Mouse (Mus musculus): ENCODE results near the gene Rora.

Gene Rora

DNA sequence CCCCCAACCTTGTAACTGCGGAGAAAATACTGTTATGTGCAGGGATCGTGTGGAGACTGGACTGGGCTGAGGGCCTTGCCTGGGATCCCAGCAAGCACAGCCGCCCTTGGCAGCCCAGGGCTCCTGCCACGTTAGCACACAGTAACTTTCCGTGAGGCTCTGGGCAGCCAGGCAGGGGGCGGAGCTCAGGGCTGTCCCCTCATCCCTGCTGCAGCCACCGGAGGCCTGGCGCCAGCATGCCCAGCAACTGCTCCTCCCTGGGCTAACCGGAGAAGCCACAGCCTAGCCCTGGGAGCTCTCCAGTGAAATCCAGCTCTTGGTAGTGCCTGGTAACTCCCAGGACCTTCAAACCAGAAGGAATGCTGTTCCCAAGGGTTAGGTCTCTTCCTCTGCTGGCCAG lies 605.8 kb downstream of the Rora start:
- DNase-seq, result peak in 1 of 2 experiments; percentile 7

DNA sequence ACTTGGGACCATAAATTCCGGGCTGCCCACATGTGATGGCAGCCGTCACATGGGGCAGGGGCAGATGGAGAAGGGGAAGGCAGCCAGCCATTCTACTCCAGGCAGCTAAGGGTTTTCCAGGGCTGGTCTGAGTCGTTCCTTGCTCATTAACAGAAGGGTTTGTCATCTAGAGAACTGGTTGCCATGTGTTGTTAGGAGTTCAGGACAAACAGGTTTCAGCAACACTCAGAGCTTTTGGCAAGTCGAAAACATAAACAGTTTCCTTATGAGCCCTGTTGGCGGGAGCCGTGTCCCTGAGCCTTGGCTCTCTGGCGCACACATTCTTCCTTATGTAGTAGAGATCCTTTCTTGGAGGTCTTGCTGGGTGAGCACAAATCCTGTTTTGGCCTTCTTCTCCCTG lies 611.6 kb downstream of the Rora start:
- no peak for DNase-seq

DNA sequence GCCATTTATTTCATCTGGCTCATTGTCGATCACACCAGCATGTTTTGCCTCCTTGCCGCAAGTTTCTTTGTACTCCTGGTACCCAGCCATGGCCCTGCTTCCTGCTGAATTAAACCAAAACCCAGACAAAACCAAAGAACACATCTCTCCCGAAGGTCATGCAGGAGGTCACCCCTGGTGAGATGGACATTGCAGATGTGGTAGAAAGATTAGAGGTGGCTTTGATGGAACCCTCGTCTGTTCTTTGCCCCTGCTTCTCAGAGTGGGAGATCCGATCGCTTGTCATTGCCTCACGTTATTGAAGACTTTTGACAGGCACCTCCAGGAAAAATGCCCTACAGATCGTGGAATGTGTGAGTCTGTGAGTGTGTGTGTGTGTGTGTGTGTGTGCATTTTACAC lies 616.8 kb downstream of the Rora start:
- DNase-seq, result no peak

DNA sequence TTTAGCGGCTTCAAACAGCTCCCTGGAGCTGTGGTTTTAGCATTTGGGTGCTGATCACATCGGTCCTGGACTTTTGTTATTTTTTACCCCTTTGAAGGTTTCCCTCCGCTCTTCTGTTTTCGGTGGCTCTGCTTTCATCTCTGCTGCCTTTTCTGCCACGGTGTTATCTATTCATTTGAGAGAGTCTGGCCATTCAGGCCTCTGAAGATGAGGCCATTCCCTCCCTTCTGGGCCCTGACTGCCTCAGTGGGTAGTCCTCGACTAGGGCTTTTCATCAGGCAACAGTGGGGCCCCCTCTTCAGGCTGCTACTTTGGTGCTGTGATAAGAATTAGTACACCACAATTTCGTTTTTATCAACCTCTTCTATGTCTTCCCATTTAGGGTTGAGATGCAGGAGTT lies 617.3 kb downstream of the Rora start:
- no peak for DNase-seq

DNA sequence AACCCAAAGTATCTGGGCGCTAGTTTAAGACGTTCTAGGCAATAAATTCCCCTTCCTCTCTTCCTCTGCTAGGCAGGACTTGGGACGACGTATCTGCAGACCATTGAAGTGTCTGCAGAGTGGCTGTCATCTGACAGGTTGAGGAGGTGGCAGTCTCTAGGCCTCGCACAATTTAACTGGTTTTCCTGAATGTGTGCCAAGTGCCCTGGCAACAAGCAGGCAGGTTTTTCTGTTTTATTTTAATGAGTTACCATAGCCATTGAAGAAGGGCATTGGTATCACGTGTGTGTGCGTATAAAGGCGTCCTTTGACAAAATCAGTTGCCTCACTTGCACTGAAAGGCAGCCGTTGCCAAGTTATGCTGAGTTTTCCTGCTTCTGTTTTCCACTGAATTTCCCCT lies 619.3 kb downstream of the Rora start:
- DNase-seq, result no peak

DNA sequence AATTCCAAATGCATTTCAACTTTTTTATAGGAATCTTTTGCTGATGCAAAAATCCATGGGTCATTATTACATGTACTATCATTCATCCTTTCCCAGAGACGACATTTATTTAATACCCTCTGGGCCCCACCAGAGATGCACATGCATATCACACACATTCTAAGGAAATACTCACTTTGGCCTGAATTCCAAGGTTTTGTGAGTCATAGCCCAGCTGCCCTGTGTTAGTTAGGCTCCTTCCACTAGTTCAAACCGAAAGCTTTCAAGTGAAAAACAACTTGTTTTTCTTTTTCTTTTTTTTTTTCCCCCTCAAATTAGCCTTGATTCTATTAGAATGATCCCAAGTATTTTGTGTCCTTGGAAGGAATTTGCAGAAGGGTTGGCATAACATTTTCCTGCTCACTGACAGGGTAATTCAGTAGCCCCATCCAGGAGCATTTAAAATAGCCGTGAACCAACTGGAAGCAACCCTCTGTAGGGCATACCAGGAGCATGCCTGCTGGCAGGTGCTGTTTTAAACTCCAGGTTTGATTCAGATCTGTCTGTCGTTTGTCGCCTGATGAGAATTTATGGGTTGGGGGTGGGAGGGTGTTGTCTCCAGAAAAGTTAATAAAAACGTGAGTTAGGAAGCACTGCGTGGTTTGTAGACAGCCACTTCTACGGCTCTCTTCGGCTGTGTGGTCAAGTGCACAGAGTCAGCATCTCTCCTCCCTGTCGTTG lies 621.3 kb downstream of the Rora start:
- DNase-seq, result no peak

DNA sequence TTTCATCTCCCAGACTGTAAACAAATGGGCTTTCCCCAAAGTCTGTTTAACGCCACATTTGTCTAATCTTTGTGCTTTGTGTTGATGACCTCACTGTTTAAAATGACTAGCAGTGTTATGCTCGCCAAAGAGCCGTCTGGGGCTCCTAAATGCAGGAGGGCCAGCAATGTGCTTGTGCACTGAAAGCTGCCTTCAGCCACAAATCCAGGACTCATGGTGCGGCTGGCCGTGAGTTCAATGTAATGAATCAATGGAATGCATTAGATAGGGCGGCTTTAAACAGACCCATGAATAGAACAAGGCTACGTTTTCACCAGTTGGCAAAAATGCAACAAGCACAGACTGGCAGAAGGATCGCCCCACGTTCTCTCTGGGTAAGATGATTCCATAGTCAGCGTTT lies 623.7 kb downstream of the Rora start:
- no peak for DNase-seq

DNA sequence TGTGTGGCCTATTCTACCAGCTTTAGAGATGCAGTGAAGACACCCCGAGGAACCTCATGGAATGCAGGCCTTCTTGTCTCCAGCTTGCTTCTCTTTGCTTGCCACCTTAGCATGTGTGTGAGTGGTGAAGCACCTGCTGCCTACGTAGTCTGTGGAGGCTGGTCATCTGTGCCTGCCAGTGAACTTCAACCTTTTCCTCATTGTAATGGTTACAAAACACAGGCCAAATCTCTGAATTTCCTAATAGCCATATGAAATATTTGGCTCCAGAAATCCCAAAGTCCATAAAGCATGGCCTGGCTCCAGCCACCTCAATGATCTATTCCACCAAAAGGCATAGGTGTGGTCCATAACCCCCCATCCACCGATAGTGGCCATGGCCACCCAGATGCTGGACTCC lies 631.4 kb downstream of the Rora start:
- no peak for DNase-seq

DNA sequence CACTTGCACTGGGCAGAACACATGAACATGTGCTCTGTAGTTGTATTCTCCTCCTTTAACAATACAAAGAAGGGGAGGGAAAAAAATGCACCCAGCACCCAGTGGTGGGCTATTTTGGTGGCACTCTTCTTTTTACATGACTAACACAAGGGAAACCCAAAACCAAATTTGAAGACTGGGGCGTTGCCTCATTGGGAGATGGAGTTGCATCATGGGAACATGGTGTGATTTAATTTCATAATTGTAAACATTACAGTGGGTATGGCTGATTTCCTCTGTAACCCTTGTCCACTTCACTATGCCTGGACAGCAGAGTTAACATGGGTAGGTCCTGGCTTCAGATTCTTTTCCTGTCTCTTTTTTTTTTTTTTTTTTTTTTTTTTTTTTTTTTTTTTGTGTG lies 634.5 kb downstream of the Rora start:
- DNase-seq, result no peak

DNA sequence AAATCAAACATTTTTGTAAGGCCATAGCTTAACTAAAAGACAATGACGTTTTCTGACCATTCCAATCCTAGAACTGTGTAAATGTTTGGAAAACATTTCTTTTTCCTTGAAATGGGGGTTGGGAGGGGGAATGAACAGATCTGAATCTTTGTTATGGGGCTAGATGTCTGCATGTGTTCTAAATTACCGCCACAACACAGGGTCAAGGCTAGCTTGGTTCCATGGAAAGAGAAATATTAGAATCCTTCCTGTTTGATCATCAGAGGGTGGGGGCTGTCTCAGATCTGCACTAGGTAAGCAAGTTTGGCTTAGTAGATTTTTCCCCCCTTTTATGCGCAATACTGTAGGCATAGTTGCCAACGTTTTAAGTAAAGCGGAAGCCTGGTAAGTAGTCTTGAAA lies 635.0 kb downstream of the Rora start:
- no peak for DNase-seq

DNA sequence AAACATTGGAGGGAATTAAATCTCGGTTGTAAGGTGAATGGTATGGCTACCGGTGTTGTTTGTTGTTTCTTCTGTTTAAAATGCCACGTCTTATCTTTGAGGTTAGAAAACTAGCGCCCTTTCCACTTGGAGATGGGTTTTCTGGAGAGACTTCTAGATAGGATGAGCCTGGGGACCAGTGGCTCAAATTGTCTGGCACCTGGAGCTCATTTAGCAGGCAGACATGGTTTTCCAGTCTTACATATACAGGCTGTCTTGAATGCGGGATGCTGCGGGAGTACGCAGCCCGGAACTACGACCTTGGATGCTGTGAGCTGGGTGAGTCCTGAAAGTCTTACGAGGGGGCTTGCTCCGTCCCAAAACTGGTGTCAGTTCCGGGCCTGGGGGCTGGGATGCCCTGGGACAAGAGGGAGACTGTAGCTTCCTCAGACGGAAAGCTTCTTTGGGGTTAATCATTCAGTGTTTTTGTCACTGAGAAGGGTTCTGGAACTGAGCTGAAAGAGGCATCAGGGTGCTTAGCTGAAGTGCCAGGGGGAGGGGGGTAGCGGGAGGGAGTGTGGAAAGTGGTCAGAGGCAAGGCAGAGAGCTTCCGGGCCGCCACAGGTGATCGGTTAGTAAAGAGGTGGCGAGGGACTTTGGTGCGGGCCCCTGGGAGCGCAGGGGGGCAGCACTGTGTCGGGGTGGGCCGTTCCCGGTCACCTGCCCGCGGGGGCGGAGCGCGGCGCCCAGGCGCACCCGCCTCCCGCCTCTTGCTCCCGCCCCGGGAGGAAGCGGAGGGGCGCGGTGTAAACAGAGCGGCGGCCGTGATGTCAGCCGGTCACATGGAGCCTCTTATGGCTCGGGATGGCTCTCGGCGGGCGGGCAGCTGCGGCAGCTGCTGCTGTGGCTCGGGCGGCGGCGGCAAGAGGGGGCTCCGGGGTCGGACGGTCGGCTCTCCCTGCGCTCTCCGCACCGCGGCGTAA lies 635.8 kb downstream of the Rora start:
- peak; percentile 77 to 84 for DNase-seq

DNA sequence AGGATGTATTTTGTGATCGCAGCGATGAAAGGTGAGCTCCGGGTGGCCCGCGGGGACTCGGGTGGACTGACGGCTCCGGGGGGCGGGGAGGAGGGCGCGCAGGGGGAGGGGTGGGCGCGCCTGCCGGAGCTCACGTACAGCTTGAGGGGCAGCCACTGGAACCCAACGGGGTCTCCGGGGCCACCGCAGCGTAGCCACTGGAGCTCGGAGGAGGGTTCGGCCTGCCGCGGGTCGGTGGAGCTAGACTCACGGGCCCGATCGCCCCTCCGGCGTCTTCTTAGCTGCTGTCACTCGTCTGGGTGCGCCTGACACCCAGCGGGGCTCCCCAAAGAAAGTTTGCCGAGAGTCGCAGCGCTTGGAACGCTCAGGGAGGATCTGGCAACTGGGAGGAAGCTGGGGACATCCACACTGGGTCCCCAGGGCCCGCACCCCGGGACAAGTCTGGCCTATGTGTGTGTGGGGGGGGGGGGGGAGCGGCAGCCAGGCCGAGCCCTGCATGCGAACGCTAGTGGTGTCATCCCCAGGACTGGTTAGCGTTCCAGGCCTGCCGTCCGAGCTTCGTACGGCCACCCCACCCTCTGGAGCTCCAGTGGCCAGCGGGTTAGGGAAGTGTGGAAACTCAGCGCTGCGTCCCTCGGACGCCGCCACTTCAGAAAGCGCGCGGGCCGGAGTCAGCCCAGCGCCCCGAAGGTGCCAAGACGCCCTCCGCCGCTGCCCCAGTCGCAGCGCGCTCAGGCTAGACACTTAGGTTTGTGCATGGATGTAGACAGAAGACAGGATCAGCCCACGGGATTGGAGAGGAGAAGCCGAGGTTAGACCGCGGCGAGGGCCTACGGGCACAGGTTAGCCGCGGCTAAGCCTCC lies 636.7 kb downstream of the Rora start:
- DNase-seq, result peak; percentile 10 to 44

DNA sequence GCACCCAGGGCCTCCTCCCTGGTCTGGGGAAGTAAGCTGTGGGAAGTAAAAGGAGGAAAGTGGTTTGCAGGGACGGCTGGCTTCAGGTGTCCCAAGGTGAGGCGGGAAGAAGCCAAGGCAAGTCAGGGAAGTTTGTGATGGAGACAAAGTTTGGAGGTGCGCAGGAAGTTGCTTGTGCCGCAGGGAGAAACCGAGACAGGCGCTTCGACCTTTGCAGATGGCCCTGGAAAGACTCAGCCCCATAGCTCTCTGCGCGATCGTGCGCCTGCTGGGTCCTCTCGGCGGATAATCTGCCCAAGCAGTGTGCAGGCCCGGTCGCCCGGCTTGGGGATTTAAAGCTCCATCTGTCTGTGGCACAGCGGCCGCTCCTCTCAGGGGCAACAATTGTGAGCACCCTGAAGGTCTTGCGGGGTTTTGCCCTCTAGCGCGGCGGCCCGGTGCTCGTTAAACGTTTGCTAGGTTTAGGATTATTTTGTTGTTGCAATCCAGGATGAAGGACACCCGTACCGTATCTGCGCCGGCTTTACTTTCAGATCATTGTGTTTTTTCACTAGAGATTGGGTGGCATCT lies 637.4 kb downstream of the Rora start:
- peak in 1 of 2 experiments; percentile 11 for DNase-seq

DNA sequence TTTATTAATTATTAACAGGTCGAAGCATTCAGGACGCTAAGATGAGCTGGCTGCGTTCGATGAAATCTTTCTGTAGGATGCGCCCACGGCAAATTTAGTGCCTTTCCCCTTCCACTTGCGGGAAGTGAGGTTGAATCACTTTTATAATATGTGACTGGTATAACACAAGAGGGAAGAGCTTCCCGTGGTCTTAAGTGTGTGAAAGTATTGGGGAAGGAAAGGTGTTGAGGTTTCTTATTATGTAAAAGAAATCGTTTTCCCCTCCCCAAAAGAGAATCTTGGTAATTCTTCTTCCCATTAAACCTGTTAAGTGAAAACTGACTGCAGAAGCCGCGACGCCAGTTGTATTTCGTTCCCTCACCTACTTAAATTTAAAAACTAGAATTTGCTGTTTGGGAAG lies 637.9 kb downstream of the Rora start:
- no peak for DNase-seq

DNA sequence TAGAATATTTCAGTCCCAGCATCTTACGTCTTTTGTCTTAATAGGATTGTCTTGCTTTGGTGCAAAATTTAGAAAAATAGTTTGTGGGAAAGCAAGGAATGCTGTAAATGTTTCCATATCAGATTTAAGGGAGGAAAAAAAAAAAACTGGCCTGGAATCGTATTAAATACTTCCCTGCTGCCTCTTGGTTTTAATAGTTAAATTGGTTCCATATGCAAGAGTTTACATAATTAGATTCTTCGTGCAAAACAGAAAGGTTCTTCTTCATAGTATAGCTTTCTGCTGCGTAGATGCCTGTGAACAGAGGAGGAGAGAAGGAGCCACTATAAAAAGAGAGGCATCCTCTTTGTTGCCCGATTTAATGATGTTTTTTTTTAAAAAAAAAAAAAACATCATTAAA lies 638.8 kb downstream of the Rora start:
- no peak for DNase-seq

DNA sequence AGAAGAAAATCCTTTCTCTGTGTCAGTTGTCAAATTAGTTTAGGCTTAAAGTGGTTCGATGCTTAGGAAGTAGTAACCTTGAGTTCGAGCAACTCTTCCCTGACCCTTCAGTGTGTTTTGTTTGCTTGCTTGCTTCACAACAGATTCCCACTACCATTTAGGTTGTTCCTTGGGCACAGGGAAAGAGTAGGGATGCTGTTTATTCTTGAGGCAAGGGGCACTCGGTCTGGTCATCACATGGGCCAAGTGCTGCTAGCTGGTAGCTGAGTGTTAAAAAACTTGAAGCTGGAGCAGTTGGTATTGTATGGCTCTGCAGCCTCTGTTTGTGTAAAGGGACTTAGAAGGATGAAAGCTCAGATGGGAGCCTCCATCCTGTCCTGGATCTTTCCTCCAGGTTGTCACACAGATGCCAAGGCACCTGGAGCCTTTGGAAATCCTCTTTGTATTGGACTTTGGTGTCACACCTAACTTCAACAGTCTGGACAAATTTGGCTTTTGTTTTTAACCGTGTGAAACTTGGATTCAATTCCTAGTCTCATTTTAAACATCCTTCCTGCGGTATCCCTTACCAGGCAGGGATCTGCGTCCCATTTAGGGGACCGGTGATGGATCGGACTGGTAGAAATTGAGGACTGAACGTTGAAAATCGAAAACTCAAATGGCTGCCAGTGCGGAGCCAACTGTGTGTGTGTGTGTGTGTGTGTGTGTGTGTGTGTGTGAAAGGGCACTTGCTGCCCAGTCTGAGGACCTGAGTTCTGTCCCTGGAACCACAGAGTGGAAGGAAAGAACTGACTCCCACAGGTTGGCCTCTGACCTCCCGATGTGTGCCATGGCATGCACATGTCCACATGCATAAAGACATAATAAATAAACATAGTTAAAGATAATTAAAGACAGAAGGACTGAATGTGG lies 639.4 kb downstream of the Rora start:
- no peak for DNase-seq

DNA sequence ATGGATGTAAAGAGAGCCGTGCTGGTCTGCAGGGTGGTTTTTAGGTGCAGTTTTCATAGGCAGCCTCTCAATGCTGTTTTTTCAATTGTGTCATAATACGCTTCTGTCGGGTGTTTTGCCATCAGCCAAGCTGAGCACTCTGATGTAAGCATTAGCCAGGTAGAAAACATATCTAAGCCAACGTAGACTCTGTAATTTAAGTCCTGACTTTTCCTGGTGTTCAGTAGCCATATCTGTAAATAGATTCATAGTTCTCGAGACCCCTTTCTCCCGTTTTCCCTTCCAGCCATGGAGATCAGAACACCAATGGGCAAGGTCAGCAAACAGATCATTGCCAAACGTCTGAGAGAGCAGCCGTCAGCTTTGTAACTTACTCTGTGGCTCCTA lies 640.1 kb downstream of the Rora start:
- no peak for DNase-seq

DNA sequence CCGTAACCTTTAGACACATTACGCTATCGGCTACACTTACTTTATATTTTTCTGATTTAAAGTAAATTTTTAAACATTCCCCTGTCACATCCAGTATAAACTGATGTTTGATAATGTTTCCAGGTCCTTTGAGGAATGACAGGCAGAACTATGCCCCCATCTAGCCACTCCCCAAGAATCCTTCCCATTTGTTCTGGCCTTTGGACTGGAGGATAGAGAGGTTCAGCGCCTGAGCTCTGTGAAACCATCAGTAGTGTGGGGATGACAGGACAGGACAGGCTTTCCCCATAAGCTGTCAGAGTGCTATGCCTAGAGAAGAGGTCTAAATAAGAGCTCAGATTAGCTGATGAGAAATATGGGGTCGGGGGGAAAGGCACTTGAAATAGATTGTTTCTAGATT lies 640.8 kb downstream of the Rora start:
- DNase-seq, result no peak

DNA sequence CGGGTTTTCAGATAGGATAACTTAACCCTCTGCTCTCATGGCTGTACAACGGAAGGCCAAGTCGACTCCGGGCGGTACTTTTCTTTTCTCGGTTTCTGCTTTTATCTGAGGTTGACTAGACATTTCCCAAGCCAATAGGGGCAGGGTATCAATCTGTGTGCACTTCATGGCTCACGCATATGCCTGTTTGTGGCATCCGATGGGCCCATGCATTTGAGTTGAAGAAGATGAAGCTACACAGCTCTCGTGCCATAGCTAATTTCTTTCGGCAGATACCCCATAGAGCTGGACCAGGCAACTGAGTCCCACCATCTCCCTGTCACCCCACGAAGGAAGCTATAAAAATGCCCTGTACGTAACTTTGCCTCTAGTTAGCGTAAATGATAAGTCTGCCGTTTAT lies 641.3 kb downstream of the Rora start:
- DNase-seq, result no peak

DNA sequence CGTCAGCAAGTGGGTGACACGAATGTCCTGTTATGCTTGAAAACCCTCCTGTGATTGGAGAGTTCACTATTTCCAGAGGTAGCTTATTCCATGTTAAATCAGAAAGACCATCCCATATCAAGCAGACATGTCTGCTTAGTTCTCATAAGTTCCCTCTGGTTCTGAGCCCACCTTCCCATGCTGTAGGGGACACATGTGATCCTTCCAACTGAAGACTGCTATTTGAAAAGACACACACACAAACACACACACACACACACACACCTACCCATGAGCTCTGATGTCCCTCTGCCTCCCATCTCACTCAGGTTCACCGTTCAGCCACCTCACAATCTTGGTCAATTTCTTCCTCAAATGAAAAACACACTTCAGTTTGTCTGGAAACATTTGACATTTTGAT lies 642.2 kb downstream of the Rora start:
- no peak for DNase-seq

DNA sequence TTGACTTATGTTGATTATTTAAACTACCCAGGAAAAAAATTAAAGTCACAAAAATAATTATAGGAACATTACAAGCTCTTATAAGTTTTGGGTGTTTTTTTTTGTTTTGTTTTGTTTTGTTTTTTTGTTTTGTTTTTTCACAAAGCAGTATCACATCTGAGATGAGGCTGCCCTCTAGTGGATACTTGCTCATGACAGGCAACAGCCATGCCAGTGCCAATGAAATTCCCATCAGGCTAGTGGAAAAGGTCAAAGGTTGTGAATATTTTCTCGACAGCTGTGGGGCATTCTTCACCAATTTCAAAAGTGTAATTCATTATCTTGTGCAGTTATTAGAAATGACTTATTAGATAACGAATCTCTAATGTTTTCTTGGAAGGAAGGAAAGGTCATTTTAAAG lies 642.8 kb downstream of the Rora start:
- DNase-seq, result no peak

Measured in thymus, adult 18-20 months (tissue).